18 mouse cellular contexts compared by ENCODE assay signal in genomic region chr5:4355609-4356224, GRCm38 (mm10).
A peak's percentile ranks its signal among the peaks of the same experiment; 100 is the strongest.
DNase-seq lines count a peak whose midpoint lies in the region; ATAC-seq and TF ChIP-seq lines count a peak whose summit lies in the region.
"Had no signal": no experiment of that assay in that cellular context is flagged by ENCODE, and none has a peak within 500 bp of the region (broad histone marks: within the 10 kb centered on the region; RNA-seq: fewer than 3 reads in every experiment).

No protein-coding gene starts in this region.

- 61% methylated on average over 7 of the region's 7 CpGs for WGBS in hindbrain, embryonic 13.5 days
- WGBS in hindbrain, embryonic 11.5 days: 63% methylated on average over 7 of the region's 7 CpGs
- WGBS in midbrain, embryonic 13.5 days: 32% methylated on average over 7 of the region's 7 CpGs
- WGBS in neural tube, embryonic 15.5 days: 54% methylated on average over 7 of the region's 7 CpGs

- no peaks in the 10 kb centered on the region for H3K9me3 ChIP-seq in hindbrain, embryonic 13.5 days
- no peaks in the 10 kb centered on the region for H3K9me3 ChIP-seq in hindbrain, embryonic 11.5 days (ENCODE audit: control insufficient read depth, low read length)
- no peaks in the 10 kb centered on the region for H3K9me3 ChIP-seq in midbrain, embryonic 13.5 days
- H3K9me3 ChIP-seq in neural tube, embryonic 15.5 days (replicated peaks): no peaks in the 10 kb centered on the region
- H3K9me3 ChIP-seq: heart, embryonic 12.5 days; liver, embryonic 13.5 days had no signal

- no peak overlapping the region for H3K9ac ChIP-seq in hindbrain, embryonic 13.5 days
- no peak overlapping the region for H3K9ac ChIP-seq in hindbrain, embryonic 11.5 days (ENCODE audit: low read depth, low read length)
- no peak overlapping the region for H3K9ac ChIP-seq in midbrain, embryonic 13.5 days (replicated peaks)
- H3K9ac ChIP-seq in neural tube, embryonic 15.5 days (replicated peaks): no peak overlapping the region
- H3K9ac ChIP-seq: forebrain, postnatal 0 days; heart, embryonic 12.5 days; liver, embryonic 13.5 days; lung, embryonic 14.5 days had no signal

- no peak overlapping the region for H3K4me3 ChIP-seq in hindbrain, embryonic 13.5 days
- H3K4me3 ChIP-seq in hindbrain, embryonic 11.5 days (ENCODE audit: low read depth, low read length): no peak overlapping the region
- no peak overlapping the region for H3K4me3 ChIP-seq in embryonic fibroblast, embryonic 13.5 days (ENCODE audit: insufficient read depth, low read length)
- H3K4me3 ChIP-seq in midbrain, embryonic 13.5 days (replicated peaks): no peak overlapping the region
- no peak overlapping the region for H3K4me3 ChIP-seq in neural tube, embryonic 15.5 days (replicated peaks)
- H3K4me3 ChIP-seq: heart, embryonic 12.5 days; liver, embryonic 13.5 days had no signal

- H3K27ac ChIP-seq in hindbrain, embryonic 13.5 days: no peak overlapping the region
- H3K27ac ChIP-seq in hindbrain, embryonic 11.5 days (ENCODE audit: low read depth, low read length): no peak overlapping the region
- H3K27ac ChIP-seq in embryonic fibroblast, embryonic 13.5 days (ENCODE audit: insufficient read depth, low read length): peak overlapping the region; percentile 2; the same call in 1 of the 2 replicates
- peak overlapping the region; percentile 27 for H3K27ac ChIP-seq in midbrain, embryonic 13.5 days
- H3K27ac ChIP-seq in neural tube, embryonic 15.5 days (replicated peaks): no peak overlapping the region
- H3K27ac ChIP-seq: liver, embryonic 13.5 days had no signal

- TF ChIP-seq CTCF in Patski (IDR thresholded peaks at IDR 0.05): no peak
- TF ChIP-seq CTCF in embryonic fibroblast, embryonic 13.5 days (IDR thresholded peaks at IDR 0.05; ENCODE audit: borderline replicate concordance, insufficient read depth, low read length): no peak

- ATAC-seq in hindbrain, embryonic 13.5 days (ENCODE audit: low FRiP score): 0 out of 2 replicates have a peak, but pooled peaks have one; percentile 57
- no peak for ATAC-seq in hindbrain, embryonic 11.5 days (ENCODE audit: low FRiP score)
- ATAC-seq in Patski: peak; percentile 72
- peak; percentile 83 for ATAC-seq in midbrain, embryonic 13.5 days
- ATAC-seq in neural tube, embryonic 15.5 days (ENCODE audit: low FRiP score): no peak
- ATAC-seq: forebrain, postnatal 0 days had no signal

- H3K27me3 ChIP-seq in hindbrain, embryonic 13.5 days: no peaks in the 10 kb centered on the region
- H3K27me3 ChIP-seq in hindbrain, embryonic 11.5 days (ENCODE audit: control insufficient read depth, insufficient read depth, low read length): no peaks in the 10 kb centered on the region
- H3K27me3 ChIP-seq in Patski: no peaks in the 10 kb centered on the region
- H3K27me3 ChIP-seq in midbrain, embryonic 13.5 days: no peaks in the 10 kb centered on the region
- no peaks in the 10 kb centered on the region for H3K27me3 ChIP-seq in neural tube, embryonic 15.5 days (replicated peaks)
- H3K27me3 ChIP-seq: heart, embryonic 12.5 days; liver, embryonic 13.5 days had no signal

- no peak for TF ChIP-seq POLR2A in embryonic fibroblast, embryonic 13.5 days (IDR thresholded peaks at IDR 0.05; ENCODE audit: low read depth, low read length)

- POLR2A ChIA-PET in Patski (lab: Charles Lee): no interaction called here

- CTCF ChIA-PET in Patski (lab: Charles Lee): no interaction called here

- H3K4me1 ChIP-seq in hindbrain, embryonic 13.5 days (replicated peaks): no peaks in the 10 kb centered on the region
- no peaks in the 10 kb centered on the region for H3K4me1 ChIP-seq in hindbrain, embryonic 11.5 days (replicated peaks; ENCODE audit: control insufficient read depth, insufficient read depth, low read length)
- peaks cover 2% of the 10 kb centered on the region; the same call in 1 of the 2 replicates for H3K4me1 ChIP-seq in embryonic fibroblast, embryonic 13.5 days (ENCODE audit: control insufficient read depth, insufficient read depth, low read length)
- H3K4me1 ChIP-seq in midbrain, embryonic 13.5 days (replicated peaks): peaks cover 16% of the 10 kb centered on the region
- H3K4me1 ChIP-seq in neural tube, embryonic 15.5 days: no peaks in the 10 kb centered on the region
- H3K4me1 ChIP-seq: liver, embryonic 13.5 days had no signal

- H3K36me3 ChIP-seq in hindbrain, embryonic 13.5 days: no peaks in the 10 kb centered on the region
- H3K36me3 ChIP-seq in hindbrain, embryonic 11.5 days (ENCODE audit: control insufficient read depth, insufficient read depth, low read length): no peaks in the 10 kb centered on the region
- H3K36me3 ChIP-seq in midbrain, embryonic 13.5 days: no peaks in the 10 kb centered on the region
- no peaks in the 10 kb centered on the region for H3K36me3 ChIP-seq in neural tube, embryonic 15.5 days
- H3K36me3 ChIP-seq: heart, embryonic 12.5 days; liver, embryonic 13.5 days had no signal

- DNase-seq in hindbrain, embryonic 11.5 days (ENCODE audit: low spot score): no peak
- DNase-seq in Patski (ENCODE audit: low read depth, low spot score): no peak
- no peak for DNase-seq in frontal cortex, postnatal 10 days (ENCODE audit: low spot score in 2 of 2)
- DNase-seq in spleen, adult 12 weeks (ENCODE audit: low spot score): no peak
- DNase-seq: adrenal gland, adult 2 months; cerebellum, adult 9-11 months; forebrain, postnatal 0 days; kidney, adult 2 months; kidney, postnatal 25 days; liver, embryonic 13.5 days; lung, postnatal 4 days; right cerebral cortex, adult 18-20 months had no signal

- in situ Hi-C loops in Patski (cut with MboI; ENCODE audit: low pct_unique_long_range_greater_than_20kb): no loop called here

- no peak overlapping the region for H3K4me2 ChIP-seq in hindbrain, embryonic 13.5 days
- no peak overlapping the region for H3K4me2 ChIP-seq in hindbrain, embryonic 11.5 days (replicated peaks; ENCODE audit: low read depth, low read length)
- no peak overlapping the region for H3K4me2 ChIP-seq in midbrain, embryonic 13.5 days (replicated peaks)
- H3K4me2 ChIP-seq in neural tube, embryonic 15.5 days: no peak overlapping the region
- H3K4me2 ChIP-seq: heart, embryonic 12.5 days; liver, embryonic 13.5 days; lung, embryonic 14.5 days had no signal

Comparison
In these comparisons a context has a peak if more than half of its experiments do, and no peak if none do; other contexts are left out.
1. ATAC-seq: peak in hindbrain, embryonic 13.5 days (single experiment), Patski (single experiment) and midbrain, embryonic 13.5 days (single experiment); none in hindbrain, embryonic 11.5 days (single experiment) and neural tube, embryonic 15.5 days (single experiment).
2. H3K27ac ChIP-seq: peak in embryonic fibroblast, embryonic 13.5 days (single experiment) and midbrain, embryonic 13.5 days (single experiment); none in hindbrain, embryonic 13.5 days (single experiment), hindbrain, embryonic 11.5 days (single experiment) and neural tube, embryonic 15.5 days (single experiment).